Mouse (Mus musculus): ENCODE measurements around the gene Ccr8.

The Ccr8 gene

DNA sequence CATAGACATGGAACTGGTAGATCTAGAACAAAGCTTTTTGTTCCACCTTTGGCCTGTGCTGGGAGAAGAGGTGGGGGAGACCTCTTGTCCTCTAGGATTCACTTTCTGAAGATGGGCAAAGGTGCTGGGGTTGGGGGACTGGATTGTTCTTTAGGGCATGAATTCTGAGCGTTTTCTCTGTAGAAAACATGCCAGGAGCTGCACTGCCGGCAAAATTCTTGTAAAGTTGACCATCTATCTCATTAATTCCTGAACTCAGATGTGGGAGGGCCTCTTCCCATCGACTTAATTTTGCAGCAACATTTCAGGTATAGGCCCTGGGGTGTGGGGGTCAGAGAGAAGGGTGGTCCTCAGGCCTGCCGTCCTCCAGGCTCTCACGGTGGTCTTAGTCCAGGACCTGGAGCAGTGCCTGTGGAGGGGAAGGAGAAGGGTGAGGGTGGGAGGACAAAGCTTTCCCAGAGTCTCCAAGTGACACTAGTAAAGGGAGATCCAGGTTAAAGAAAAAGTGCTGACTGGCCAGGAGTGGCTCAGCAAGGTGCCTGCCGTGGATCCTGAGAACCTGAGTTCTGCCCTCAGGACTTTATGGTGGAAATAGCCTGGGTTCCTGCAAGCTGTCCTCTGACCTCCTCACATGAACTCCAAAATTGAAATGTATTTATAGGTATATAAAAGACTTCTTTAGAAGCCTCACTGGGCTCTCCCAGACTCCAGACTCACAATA lies 42.0 kb downstream of the Ccr8 start:
- DNase-seq: no peak

DNA sequence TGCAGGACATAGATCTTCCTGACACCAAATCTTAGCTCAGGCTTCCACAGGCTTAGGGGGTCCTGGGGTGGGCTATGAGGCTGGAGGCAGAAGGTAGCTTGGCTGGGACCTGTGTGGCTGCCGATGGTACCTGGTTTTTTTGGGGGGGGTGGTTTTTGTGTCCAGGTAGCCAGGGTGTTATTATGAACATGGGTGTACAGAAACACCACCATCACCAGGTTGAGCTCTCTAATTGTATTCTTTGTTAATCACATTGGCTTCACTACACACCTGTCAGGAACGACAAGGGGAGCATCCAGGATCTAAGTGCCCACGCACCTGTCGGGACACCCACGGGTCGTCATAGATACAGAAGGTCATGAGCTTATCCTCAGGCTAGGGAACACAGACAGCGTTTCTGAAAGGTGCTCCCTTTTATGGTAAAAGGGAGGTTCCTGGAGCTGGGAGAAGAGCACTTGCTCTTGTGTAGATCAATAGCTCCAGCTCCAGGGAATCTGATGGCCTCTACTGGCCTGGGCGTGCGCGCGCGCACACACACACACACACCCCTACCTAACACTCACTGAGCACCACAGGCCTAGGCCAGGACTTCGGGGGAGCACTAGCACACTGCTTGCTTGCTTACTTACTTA lies 42.7 kb downstream of the Ccr8 start:
- no peak for DNase-seq

- no peak for DNase-seq
Measured at GRCm38 (mm10) chr9:120135454-120135853, 43.5 kb downstream of the Ccr8 start.

DNA sequence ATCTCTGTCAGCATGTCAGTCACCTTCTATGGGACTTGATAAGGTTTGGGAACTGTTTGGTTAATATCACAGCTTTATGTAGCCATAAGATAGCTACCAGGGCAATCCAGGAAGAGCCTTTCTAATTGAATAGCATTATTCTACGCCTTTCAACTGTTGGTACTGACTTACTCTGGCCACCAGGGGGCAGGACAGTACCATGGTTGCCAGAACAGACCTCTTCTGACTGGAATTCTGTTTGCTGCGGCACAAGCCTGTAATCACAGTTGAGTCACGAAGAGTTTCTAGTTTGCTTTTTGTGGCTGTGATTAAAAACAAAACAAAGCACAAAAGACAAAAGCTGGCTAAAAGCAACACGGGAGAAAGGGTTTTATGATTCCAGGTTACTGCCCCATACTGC lies 48.7 kb downstream of the Ccr8 start:
- peak; percentile 83 for DNase-seq

GRCm38 (mm10) chr9:120144474-120144873 lies 52.6 kb downstream of the Ccr8 start:
- no peak for DNase-seq

Data from lung, postnatal 10 days (tissue).